Mouse (Mus musculus): ENCODE results near the gene Coa3. TPM values are rescaled to one million over a fixed set of nuclear protein-coding genes. Genes with fewer than 3 reads are reported as not detected.

Gene Coa3
- total and polyA plus RNA-seq, 3 experiments: 88.4 to 302 (median 101) TPM

GRCm38 (mm10) chr11:101300881-101301280, 22.0 kb upstream of the Coa3 start:
- H3K27me3 ChIP-seq (ENCODE audit: control insufficient read depth, insufficient read depth, low read length): no peaks in the 10 kb centered on the region
- WGBS: 57% methylated on average over 7 of the region's 7 CpGs
- peaks cover 3% of the 10 kb centered on the region for H3K36me3 ChIP-seq (ENCODE audit: control insufficient read depth, insufficient read depth, low read length)
- peaks cover 3% of the 10 kb centered on the region for H3K4me1 ChIP-seq (ENCODE audit: control insufficient read depth, insufficient read depth, low read length)
- TF ChIP-seq CTCF (IDR thresholded peaks at IDR 0.05) (peak; percentile 26), POLR2A (IDR thresholded peaks at IDR 0.05; ENCODE audit: insufficient read depth, low read depth, low read length) (no peak)
- no peak overlapping the region for H3K27ac ChIP-seq
- H3K9ac ChIP-seq (ENCODE audit: low read depth, low read length): no peak overlapping the region; the same call in 1 of the 2 replicates
- no peak overlapping the region; the same call in 1 of the 2 replicates for H3K4me3 ChIP-seq
- DNase-seq: no peak
- peaks cover 6% of the 10 kb centered on the region; the same call in 1 of the 2 replicates for H3K79me2 ChIP-seq (replicated peaks; ENCODE audit: control insufficient read depth, insufficient read depth, low read length)
- intact Hi-C loops (cut with DNase I): loop anchor here (10.0 kb wide), 1 partner anchor 306 kb away; no protein-coding TSS in a partner anchor

DNA sequence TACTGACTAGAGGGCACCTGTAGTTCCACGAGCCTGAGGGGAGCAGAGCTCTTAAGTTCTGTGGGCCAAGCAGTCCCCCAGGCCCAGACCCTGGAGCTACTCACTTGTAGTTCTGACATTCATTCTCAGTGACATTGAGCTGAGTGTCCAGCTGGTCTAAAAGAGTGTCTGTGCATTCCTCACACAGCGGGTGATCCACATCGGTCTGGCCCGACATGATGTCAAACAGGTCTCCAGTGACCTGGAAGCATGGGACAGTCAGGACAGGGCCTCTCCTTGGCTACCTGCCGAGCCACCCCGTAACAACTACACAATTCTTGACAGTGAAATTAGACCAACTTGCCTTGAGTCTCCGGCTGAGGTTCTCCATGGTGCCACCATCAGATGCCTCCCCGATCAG, 16.3 kb upstream of the Coa3 start:
- H3K4me1 ChIP-seq (ENCODE audit: control insufficient read depth, insufficient read depth, low read length): no peaks in the 10 kb centered on the region
- intact Hi-C loops (cut with DNase I): no loop called here
- TF ChIP-seq EP300 (IDR thresholded peaks at IDR 0.05; ENCODE audit: insufficient read depth, low read depth, low read length) (no peak), CTCF (IDR thresholded peaks at IDR 0.05) (no peak), POLR2A (IDR thresholded peaks at IDR 0.05; ENCODE audit: insufficient read depth, low read depth, low read length) (no peak)
- 94% methylated on average over 8 of the region's 8 CpGs for WGBS
- H3K9ac ChIP-seq (ENCODE audit: low read depth, low read length): no peak overlapping the region
- no peak for DNase-seq
- no peak overlapping the region for H3K27ac ChIP-seq
- H3K36me3 ChIP-seq (ENCODE audit: control insufficient read depth, insufficient read depth, low read length): no peaks in the 10 kb centered on the region
- no peaks in the 10 kb centered on the region for H3K79me2 ChIP-seq (replicated peaks; ENCODE audit: control insufficient read depth, insufficient read depth, low read length)
- H3K4me3 ChIP-seq: no peak overlapping the region
- H3K27me3 ChIP-seq (ENCODE audit: control insufficient read depth, insufficient read depth, low read length): no peaks in the 10 kb centered on the region

DNA sequence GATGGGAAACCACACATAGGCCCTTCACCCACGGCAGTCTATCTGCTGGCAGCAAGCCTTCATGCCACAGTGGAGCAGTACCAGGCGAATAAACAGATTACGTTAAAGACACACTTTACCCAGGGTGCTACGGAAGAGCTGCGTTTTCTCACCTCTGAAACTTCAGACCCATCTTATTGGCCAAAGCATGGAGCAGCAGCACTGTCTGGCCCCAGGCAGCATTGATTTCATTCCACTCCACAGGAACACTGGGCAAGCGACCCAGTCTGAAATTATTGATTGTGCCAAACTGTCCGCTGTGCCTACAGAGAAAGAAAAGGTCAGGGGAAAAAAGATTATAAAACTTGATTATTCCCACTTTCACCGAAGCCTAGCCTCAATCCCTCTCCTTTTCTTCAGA, 12.3 kb upstream of the Coa3 start:
- 93% methylated on average over 8 of the region's 8 CpGs for WGBS
- intact Hi-C loops (cut with DNase I): no loop called here
- no peak for DNase-seq

DNA sequence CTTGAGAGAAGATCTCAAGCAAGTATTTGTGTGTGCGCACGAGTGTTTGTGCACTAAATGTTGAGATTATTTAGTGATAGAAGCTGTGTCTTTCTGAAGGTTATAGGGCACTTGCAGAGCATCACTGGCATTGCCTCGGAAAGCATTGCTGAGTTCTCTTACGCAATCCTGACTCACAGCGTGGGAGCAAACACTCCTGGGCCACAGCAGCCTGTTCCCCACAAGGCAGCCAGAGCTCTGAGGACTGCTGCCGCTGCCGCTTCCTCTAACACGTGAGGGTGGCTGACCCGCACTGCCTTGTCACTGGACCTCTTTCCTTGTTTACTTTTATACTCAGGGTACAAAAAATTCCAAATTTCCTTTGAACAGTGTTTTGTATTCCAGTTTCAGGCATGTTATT, 8.4 kb upstream of the Coa3 start:
- intact Hi-C loops (cut with DNase I): no loop called here
- WGBS: 68% methylated on average over 9 of the region's 9 CpGs
- DNase-seq: peak; percentile 30 to 48

More for the DNA sequence above, 12.3 kb upstream of the Coa3 start:
- Histone ChIP-seq H3K4me3 (no peak overlapping the region), H3K79me2 (replicated peaks; ENCODE audit: control insufficient read depth, insufficient read depth, low read length) (no peaks in the 10 kb centered on the region), H3K9ac (ENCODE audit: low read depth, low read length) (no peak overlapping the region), H3K4me1 (ENCODE audit: control insufficient read depth, insufficient read depth, low read length) (no peaks in the 10 kb centered on the region), H3K27me3 (ENCODE audit: control insufficient read depth, insufficient read depth, low read length) (no peaks in the 10 kb centered on the region), H3K36me3 (ENCODE audit: control insufficient read depth, insufficient read depth, low read length) (no peaks in the 10 kb centered on the region), H3K27ac (no peak overlapping the region)
- TF ChIP-seq POLR2A (IDR thresholded peaks at IDR 0.05; ENCODE audit: insufficient read depth, low read depth, low read length) (no peak), CTCF (IDR thresholded peaks at IDR 0.05) (no peak), EP300 (IDR thresholded peaks at IDR 0.05; ENCODE audit: insufficient read depth, low read depth, low read length) (no peak)

DNA sequence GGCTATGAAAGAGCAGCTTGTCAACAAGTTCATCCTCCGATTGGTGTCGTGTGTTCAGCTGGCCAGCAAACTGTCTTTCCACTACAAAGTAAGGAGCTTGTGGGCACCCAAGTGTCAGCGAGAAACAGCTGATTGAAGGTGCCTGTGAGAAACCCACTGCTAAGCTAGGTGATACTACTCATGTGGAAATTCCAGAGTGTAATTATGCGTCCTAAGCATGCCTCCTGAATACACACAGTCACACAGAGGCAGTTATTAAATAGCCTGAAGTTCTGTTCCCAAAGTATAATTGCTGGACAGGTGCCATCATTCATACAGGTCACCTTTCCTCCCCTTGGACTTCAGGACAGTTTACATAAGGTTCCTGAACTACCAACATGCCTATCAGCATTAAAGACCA, 4.9 kb upstream of the Coa3 start:
- Histone ChIP-seq H3K9ac (ENCODE audit: low read depth, low read length) (no peak overlapping the region), H3K27me3 (ENCODE audit: control insufficient read depth, insufficient read depth, low read length) (no peaks in the 10 kb centered on the region), H3K4me1 (ENCODE audit: control insufficient read depth, insufficient read depth, low read length) (peaks cover 2% of the 10 kb centered on the region; the same call in 1 of the 2 replicates), H3K27ac (no peak overlapping the region), H3K36me3 (ENCODE audit: control insufficient read depth, insufficient read depth, low read length) (no peaks in the 10 kb centered on the region), H3K79me2 (replicated peaks; ENCODE audit: control insufficient read depth, insufficient read depth, low read length) (no peaks in the 10 kb centered on the region), H3K4me3 (no peak overlapping the region)
- DNase-seq: no peak
- no peak for TF ChIP-seq POLR2A (IDR thresholded peaks at IDR 0.05; ENCODE audit: insufficient read depth, low read depth, low read length)
- TF ChIP-seq CTCF (IDR thresholded peaks at IDR 0.05): no peak
- no peak for TF ChIP-seq EP300 (IDR thresholded peaks at IDR 0.05; ENCODE audit: insufficient read depth, low read depth, low read length)
- WGBS: 76% methylated on average over 4 of the region's 4 CpGs
- intact Hi-C loops (cut with DNase I): loop anchor here (2.0 kb wide), 1 partner anchor 15 kb away; no protein-coding TSS in a partner anchor

More for the DNA sequence above, 8.4 kb upstream of the Coa3 start:
- no peak overlapping the region for H3K9ac ChIP-seq (ENCODE audit: low read depth, low read length)
- no peak for TF ChIP-seq POLR2A (IDR thresholded peaks at IDR 0.05; ENCODE audit: insufficient read depth, low read depth, low read length)
- TF ChIP-seq CTCF (IDR thresholded peaks at IDR 0.05): no peak
- no peak for TF ChIP-seq EP300 (IDR thresholded peaks at IDR 0.05; ENCODE audit: insufficient read depth, low read depth, low read length)
- no peak overlapping the region for H3K27ac ChIP-seq
- H3K4me3 ChIP-seq: no peak overlapping the region
- no peaks in the 10 kb centered on the region for H3K79me2 ChIP-seq (replicated peaks; ENCODE audit: control insufficient read depth, insufficient read depth, low read length)
- H3K27me3 ChIP-seq (ENCODE audit: control insufficient read depth, insufficient read depth, low read length): no peaks in the 10 kb centered on the region
- no peaks in the 10 kb centered on the region for H3K36me3 ChIP-seq (ENCODE audit: control insufficient read depth, insufficient read depth, low read length)
- H3K4me1 ChIP-seq (ENCODE audit: control insufficient read depth, insufficient read depth, low read length): no peaks in the 10 kb centered on the region

- TF ChIP-seq EP300 (IDR thresholded peaks at IDR 0.05; ENCODE audit: insufficient read depth, low read depth, low read length) (no peak), CTCF (IDR thresholded peaks at IDR 0.05) (no peak), POLR2A (IDR thresholded peaks at IDR 0.05; ENCODE audit: insufficient read depth, low read depth, low read length) (no peak)
- Histone ChIP-seq H3K9ac (ENCODE audit: low read depth, low read length) (no peak overlapping the region), H3K27me3 (ENCODE audit: control insufficient read depth, insufficient read depth, low read length) (no peaks in the 10 kb centered on the region), H3K4me3 (no peak overlapping the region), H3K79me2 (replicated peaks; ENCODE audit: control insufficient read depth, insufficient read depth, low read length) (no peaks in the 10 kb centered on the region), H3K36me3 (ENCODE audit: control insufficient read depth, insufficient read depth, low read length) (no peaks in the 10 kb centered on the region), H3K4me1 (ENCODE audit: control insufficient read depth, insufficient read depth, low read length) (peaks cover 4% of the 10 kb centered on the region), H3K27ac (no peak overlapping the region)
- DNase-seq: no peak
- WGBS: 39% methylated on average over 5 of the region's 5 CpGs
- intact Hi-C loops (cut with DNase I): loop anchor here (2.0 kb wide), 1 partner anchor 16 kb away; no protein-coding TSS in a partner anchor
Observed at GRCm38 (mm10) chr11:101282896-101283295, 4.0 kb upstream of the Coa3 start.

All from heart, adult 2 months (tissue).